Mouse (Mus musculus) small intestine, adult 2 months (tissue): ENCODE measurements around the gene Pkp1.

Experiments used
- CTCF ChIP-seq: fragments of 200-500 bp; IDR thresholded peaks from 2 replicates; pipeline ENCODE4 v1.5.1; 2012; ENCODE audit warnings: low read depth, mild to moderate bottlenecking, control low read depth, inconsistent platforms, low read length, moderate library complexity, mixed read lengths; ENCODE audit not compliant: insufficient replicate concordance, insufficient read length; ENCODE audit errors: extremely low read depth
- POLR2A ChIP-seq: fragments of 200-500 bp; IDR thresholded peaks from 2 replicates; pipeline ENCODE4 v1.6.1; 2012; ENCODE audit warnings: low read depth, mild to moderate bottlenecking, control low read depth, inconsistent platforms, low read length, moderate library complexity

- no peak for TF ChIP-seq CTCF
- TF ChIP-seq POLR2A, result no peak
Observed at GRCm38 (mm10) chr1:135862561-135862960, 56.4 kb downstream of the Pkp1 start.
